Mouse (Mus musculus) 3134 (cell line): ENCODE results near the gene Ppie.
"Not testable (repeated sequence)": the region's sequence is repeated elsewhere in the genome, so short reads cannot be mapped to it uniquely, and the experiment has no call there.

Experiments
- DNase-seq: peaks from one replicate; pipeline ENCODE4 v3.0.0-alpha.2; 2011; ENCODE audit warnings: low spot score; ENCODE audit not compliant: insufficient read length; ENCODE audit errors: extremely low read depth

The Ppie gene

DNA sequence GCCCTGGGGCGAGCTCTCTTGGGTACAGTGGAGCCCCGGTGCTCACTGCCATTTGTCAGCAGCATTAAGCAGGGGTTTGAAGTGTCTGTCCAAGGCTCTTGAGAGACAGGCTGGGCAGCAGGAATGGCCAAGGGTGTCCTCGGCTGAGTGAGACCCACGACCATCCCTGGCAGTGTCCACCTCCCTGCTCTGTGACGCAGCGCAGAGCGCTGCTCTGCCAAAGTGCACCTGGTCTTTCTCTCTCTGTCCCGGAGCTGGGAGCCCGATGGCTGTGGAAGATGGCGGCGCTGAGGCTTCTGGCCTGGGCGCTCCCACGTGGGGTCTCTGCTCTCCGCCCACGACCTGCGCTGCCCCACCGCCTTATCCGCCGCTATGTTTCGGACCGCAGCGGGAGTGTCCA, 23.7 kb downstream of the Ppie start, which contains the start of gene Oxct2b:
Gene Oxct2b, plus strand, starts transcription at position 256 of the 400 bp plus-strand sequence.
- DNase-seq = no peak

DNA sequence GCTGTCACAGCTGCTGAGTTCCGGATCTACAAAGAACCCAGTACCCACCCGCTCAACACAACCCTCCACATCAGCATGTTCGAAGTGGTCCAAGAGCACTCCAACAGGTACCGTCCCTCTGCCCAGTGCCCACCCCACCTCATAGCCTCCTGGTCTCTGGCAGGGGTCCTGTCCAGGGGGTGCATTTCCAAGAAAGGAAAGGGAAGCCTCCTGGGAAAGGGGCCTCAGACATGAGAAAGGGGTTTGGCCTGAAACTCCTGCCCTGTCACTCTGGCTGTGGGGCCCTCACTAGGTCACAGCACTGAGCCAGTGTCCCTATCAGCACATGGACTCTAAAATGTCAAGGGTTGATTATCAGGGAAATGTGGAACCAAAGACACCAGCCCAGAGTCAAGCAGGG, 25.1 kb downstream of the Ppie start:
- not testable (repeated sequence) for DNase-seq

DNA sequence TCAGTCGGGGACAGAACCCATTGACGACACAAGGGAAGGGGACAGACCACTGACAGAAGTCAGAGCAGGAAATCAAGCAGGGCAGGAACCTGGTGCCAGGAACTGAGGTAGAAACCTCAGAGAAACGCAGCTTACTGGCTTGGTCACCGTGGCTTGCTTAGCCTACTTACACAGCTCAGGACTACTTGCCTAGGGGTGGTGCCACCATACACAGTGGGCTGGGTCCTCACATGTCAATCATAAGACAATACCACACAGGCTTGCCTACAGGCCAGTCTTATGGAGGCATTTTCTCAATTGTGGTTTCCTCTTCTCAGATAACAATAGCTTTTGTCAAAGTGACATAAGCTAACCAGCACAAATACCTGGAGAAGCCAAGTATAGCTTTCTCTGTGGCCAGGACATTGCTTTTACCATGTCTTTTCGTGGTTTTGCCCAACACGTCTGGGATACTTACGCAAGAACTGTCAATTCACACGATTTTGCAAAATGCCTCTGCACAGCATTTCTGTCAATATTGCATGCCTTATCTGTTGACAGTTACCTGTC, 27.5 kb downstream of the Ppie start:
- DNase-seq = no peak

DNA sequence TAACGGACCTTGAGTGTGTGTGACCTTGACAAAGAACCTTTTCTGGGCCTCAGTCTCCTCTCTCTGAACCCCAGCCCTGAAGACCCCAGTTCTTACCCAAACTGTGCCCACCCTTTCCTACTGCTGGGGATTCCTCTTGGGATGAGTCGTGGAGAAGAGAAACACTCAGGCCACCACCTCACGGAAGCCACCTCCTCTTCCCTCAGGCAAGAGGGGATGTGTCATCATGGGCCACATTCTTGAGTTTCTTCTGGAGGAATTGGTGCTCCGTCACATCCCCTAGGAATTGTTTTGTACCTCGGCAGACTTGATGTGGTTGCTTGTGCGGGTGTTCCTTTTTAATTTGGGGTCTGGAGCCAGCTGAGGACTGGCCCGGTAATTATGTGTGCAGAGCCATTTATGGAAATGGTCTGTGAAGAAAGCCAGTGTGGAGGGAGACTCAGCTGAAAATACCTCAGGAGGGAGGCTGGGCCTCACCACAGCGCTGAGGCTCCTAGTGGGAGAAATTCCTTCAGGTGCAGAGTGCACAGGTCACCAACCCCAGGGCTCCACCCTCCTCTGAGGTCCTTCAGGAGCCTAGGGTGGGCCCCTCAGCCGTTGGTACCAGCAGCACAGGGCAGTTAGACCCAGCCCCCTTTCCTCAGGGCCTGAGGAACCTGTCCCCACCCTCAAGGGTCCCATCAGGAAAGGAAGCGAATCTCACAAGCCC, 28.3 kb downstream of the Ppie start:
- peak; percentile 34 for DNase-seq

DNA sequence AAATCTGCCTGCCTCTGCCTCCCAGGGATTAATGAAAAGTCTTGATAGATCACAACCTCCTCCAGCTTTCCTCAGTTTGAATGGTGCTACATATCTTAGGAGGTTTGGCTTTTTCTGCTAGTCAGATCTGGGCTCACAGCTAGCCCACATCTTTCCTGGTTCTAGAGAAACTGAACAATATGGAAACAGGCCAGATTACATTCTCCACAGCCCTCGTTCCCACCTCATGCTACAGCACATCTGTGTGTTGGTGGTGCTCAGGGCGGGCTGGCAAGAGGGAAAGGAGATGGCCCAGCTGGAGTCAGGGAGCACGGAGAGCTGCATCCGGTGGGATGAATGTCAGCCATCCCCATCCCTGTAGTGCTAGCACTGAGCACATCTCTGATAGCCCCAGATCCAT, 29.0 kb downstream of the Ppie start:
- DNase-seq = no peak

DNA sequence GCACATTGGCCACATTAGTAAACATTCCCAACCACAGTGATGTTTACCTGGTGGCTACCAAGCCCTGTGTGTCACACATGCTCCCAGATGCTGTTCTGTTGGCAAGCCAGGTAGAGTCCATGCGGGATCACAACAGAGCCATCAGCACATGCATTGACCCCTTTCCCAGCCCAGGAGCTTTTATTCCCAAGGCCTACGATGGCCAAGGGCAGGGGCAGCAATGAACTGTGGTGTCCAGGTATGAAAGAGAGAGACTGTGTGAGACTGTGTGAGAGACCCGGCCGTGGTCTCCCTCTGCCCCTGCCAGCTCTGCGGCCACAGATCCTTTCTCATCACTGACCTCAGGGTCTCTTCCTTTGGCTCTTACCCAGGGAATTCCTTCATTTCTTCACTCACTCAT, 31.7 kb downstream of the Ppie start:
- DNase-seq = no peak

DNA sequence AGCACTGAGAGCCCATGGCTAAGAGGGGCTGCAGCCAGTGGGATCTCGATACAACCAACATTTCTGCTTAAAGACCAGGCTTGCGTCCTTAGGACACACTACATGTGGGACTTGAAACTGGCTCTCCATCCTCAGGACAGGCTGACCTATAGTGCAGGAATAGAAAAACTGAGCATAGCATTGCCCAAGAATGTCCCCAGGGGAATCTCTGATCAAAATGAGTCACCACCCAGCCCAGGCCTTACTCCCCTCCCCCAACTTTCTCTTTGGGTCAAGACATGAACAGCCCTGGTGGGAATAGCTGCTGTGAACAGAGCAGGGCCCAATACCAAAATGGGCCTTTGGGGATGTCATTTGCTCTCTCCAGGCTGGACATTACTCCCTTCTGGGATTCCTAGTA, 32.9 kb downstream of the Ppie start:
- DNase-seq = peak; percentile 27

DNA sequence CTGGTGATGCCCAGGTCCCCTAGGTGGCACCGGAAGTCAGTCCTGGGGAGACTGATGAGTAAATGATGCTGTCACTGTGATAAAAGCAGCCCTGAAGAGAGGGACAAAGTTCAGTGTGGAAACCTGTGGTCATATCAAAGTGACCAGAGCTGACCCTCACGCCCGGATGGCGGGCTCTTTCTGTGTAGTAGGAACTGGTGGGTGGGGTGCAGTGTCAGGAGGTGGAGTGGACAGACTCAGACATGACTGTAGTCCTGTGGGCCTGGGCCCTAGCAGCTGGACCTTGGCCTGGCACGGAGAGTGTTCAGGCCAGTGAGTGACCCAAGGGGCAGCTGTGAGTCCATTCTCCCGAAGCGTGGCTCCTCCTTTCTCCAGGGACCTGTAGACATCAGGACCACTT, 33.8 kb downstream of the Ppie start:
- DNase-seq = not testable (repeated sequence)

DNA sequence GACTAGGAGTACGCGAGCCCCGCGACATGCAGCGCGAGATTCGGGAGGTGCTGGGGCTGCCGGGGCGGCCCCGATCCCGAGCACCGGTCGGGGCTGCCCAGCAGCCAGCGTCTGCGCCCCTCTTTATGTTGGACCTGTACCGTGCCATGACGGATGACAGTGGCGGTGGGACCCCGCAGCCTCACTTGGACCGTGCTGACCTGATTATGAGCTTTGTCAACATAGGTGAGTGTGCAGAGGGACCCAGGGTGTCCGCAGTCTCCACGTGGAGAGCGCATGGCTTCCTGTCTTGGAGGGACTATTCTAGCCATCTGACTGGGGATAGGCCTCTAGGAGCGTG, 34.3 kb downstream of the Ppie start:
- DNase-seq = no peak

DNA sequence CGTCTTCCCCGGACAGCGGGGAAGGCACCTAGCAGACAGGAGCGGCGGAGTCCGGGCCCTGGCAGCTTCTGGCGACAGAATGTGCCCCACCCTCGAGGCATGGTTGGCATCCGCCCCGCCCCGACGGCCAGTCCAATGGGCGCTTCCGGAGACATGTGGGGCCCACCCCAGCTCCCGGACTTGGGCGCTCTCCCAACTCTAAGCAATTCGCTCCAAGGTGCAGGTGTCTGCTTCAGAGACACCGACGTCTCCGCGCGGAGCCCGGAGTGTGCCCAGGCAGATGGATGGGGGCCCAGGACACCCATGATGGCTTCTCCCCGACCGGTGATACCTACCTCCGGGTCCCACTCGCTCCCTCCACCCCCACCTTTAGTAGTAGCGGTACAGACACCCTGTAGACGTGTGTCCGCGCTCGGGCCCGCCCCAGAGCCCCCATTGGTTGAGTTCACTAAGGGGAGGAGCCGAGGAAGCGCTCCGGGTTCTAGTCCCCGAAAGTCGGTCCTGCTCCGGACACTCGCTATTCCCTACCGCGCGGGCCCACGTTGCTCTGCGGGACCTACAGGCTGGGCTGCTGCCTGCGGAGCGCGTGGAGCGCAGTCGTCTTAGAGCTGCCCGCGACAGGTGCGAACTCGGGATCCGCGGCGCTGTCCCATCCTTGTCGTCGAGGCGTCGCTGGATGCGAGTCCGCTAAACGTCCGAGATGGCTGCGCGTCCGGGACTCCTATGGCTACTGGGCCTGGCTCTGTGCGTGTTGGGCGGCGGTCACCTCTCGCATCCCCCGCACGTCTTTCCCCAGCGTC, 34.9 kb downstream of the Ppie start, which contains the start of gene Bmp8b:
Gene Bmp8b, plus strand, starts transcription at position 515 of the 800 bp plus-strand sequence.
- DNase-seq = no peak

DNA sequence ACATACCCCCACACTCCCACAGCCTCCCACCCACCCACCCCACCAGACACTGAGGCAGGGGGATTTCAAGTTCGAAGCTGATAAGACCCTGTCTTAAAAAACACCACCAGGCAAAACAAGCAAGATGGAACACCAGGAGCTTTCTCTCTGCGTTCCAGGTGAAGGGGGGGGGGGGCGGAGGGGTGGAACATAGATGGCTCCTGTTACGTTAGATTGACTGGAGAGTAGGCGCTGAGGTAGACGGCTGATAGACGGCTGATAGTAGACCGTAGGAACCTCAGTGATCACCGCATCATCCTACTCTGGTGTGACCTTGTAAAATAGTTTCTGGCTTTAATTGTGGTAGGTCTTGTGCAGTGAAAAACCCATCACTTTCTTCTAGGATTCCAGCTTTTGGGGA, 45.9 kb downstream of the Ppie start:
- no peak for DNase-seq

DNA sequence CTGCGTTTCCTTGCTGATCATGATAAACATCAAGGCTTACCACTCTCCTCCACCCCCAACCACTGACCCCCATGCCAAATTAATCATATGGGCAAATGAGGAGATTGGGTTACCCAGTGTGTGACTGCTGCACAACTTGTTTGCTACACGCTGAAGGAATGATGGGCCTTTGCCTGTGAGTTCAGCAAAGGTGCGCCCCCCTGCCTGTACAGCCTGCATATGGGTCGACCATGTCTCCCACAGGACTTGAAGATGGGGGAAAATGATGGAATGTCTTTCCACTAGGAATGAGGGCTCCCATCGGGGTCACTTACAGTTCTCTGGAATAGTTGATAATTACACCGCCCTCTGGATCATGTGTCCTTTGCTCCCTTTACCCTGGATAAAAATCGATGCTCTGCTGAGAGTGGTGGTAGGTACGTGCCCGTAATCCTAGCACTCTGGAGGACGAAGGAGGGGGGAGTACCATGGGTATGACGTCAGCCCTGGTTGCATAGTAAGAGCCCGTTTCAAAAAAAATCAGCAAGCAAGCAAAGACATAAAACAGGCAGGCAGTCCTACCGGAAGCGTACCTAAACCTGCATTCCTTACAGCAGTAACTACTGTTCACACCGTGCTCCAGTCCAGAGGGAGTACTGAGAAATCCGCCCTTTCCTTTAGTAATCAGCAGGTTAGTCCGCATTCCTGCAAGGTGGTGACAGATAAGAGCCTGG, 46.5 kb downstream of the Ppie start:
- no peak for DNase-seq

DNA sequence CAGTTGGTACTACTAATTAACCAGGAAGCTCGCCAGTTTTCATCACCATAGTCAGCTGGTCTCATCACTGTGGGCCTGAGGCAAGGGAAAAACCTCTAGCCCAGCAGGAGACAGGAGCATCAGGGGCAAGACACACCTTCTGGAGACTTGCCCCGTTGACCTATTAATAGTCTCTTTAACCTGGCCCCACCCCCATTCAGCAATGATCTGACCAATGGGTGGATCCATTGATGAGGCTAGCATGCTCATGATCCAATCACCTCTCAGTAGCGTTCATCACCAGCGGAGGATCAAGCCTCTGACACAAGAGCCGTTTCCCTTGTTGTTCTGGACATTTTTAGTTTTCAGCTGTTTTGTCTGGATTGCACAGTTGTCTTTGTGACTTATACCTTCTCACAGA, 47.1 kb downstream of the Ppie start:
- DNase-seq = no peak

DNA sequence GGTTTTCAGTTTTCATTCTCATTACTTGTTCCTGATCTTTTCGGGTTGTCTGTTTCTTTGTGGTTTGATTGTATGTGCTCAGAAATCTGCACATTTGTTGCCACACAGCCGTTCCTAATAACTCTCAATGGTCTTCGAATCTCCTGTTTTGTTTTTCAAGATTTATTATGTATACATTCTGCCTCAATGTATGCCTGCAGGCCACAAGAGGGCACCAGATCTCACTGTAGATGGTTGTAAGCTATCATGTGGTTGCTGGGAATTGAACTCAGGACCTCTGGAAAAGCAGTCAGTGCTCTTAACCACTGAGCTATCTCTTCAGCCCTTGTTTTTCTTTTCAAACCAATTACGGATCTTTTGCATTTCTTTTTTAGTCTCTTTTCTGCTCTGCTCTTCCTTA, 53.4 kb downstream of the Ppie start:
- no peak for DNase-seq

DNA sequence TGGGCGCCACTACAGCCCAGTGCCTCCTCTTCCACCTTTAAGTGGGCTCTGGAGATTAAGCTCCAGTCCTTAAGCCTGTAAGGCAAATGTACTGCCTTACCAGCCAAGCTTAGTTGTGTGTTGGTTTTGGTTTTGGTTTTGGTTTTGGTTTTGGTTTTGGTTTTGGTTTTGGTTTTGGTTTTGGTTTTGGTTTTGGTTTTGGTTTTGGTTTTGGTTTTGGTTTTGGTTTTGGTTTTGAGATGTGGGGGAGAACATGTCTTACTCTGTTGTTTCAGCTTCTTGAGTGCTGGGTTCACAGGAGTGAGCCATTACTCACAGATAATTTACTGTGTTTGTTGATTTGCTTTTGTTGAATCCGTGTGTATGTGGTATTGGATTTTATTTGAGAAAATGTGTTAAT, 54.5 kb downstream of the Ppie start:
- DNase-seq = no peak

DNA sequence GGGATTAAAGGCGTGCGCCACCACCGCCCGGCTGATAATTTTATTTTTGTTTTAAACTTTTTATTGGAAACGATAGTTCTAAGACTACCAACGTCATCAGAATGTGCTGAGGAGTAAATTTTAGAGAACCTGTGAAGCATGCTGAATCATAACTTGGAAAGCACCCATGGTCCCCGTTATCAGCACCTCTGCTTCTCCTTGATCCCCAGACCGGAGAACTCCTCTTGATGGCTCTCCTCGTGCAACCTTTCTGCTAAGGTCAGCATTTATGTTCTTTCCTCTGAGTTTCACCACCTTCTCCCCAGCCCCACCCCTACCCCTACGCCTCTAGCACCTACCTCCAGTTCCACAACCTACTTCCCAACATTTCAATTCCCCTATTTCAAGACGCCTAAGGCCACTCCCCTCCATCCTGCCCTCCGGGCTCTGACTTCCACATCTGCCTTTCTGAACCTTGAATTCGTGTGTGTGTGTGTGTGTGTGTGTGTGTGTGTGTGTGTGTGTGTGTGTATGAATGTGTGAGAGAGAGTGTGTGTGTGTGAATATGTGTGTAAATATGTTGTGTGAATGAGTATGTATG, 56.3 kb downstream of the Ppie start:
- no peak for DNase-seq

DNA sequence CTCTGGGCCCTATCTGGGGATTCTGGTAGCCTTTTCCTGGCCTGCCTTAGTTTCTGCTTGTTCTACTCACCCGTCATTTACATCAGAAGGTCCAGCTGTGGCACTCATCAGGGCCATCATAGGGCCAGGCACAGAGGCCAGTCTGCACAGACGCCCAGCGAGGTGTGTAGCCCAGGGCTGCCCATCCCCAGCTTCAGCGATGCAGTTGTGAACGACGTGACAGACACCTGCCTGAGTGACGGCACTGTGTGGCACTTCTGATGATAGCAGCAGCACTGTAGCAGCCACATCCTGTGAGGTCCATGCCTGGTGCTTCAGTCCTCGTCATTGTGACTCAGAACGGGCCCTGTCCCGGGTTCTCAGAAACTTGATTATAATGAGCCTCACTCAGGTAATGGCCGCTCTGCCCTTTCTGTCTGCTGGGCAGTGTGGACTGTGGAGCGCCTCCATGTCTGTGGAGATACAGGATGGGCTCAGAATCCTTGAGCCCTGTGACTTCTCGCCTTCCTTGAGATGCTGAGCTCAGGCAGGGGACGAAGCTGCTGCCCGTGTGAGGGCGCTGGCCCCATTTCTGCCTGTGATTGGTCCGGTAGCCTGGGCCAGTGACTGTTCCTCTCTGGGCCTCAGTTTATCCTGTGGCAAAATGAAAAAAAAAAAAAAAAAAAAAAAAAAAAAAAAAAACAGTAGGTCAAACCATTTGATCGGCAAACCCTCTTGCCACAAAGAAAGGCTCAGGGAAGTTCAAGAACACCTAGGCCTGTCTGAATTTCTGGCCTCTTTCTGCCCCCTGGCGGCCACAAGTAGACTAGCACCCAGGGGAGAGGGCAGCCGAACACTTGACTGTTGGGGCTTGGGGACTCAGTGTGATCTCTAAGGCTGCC, 57.2 kb downstream of the Ppie start:
- peak; percentile 26 for DNase-seq

DNA sequence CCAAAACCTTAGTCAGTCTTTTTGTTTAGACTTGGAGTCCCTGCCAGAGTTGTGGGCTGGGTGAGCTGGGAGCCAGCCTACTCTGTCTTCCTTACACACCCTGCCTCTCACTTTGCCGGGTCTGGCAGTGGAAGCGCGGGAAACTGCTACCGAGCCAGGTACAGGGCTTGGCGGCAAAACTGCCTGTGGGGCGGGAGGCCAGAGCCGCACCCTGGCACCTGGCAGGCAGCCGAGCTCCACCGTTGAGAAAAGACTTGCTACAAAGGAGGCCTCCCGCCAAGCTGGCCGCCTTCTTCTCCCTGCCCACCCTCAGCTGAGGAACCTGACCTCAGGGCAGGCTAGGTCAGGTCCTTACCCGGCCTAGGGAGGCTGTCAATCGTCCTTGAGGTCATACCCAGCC, 59.0 kb downstream of the Ppie start:
- DNase-seq = peak; percentile 77

DNA sequence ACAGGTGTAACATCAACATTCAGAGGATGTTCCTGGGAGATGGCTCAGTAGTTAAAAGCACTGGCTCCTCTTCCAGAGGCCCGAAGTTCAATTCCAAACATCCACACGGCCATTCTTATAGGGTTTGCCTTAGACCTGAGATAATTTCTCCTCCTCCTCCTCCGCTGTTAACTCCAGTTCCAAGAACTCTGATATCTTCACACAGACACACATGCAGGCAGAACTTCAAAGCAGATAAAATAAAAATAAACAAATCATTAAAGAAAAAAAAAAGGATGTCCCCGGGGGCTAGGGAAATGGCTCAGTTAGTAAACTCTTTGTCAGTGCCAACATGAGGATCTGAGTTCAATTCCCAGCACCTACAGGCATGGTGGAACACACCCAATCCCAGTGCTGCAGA, 61.5 kb downstream of the Ppie start:
- no peak for DNase-seq
